Mouse (Mus musculus) embryonic fibroblast, embryonic 13.5 days (primary cell): ENCODE data around the gene Phldb1. TPM values are rescaled to one million over a fixed set of nuclear protein-coding genes. Genes with fewer than 3 reads are reported as not detected.
A peak's percentile ranks its signal among the peaks of the same experiment; 100 is the strongest.

ENCODE experiments used
- H3K27ac ChIP-seq: 2 replicates; pipeline ENCODE4 v1.5.1; 2012; ENCODE audit warnings: low read length, control low read depth, inconsistent platforms; ENCODE audit not compliant: insufficient read depth
- H3K4me1 ChIP-seq: 2 replicates; pipeline ENCODE4 v1.6.1; 2011; ENCODE audit warnings: low read length; ENCODE audit not compliant: control insufficient read depth, insufficient read depth
- H3K4me3 ChIP-seq: 2 replicates; pipeline ENCODE4 v1.5.1; 2011; ENCODE audit warnings: mild to moderate bottlenecking, control low read depth, low read length; ENCODE audit not compliant: insufficient read depth
- CTCF ChIP-seq: IDR thresholded peaks from 2 replicates; pipeline ENCODE4 v1.5.1; 2011; ENCODE audit warnings: mild to moderate bottlenecking, control low read depth, low read length, moderate library complexity, borderline replicate concordance; ENCODE audit not compliant: insufficient read depth
- POLR2A ChIP-seq: IDR thresholded peaks from 2 replicates; pipeline ENCODE4 v1.6.1; 2011; ENCODE audit warnings: low read depth, mild to moderate bottlenecking, control low read depth, low read length, moderate library complexity
- polyA plus RNA-seq: library from polyadenylated mRNA; stranded (reverse); fragments of >200 nt; gene quantifications from 2 replicates; pipeline ENCODE4 v1.2.4, GENCODE M21; 2011; ENCODE audit warnings: low read depth; ENCODE audit not compliant: missing spikeins, insufficient read length

Gene Phldb1
- polyA plus RNA-seq, 1 experiment = 61.2 TPM

DNA sequence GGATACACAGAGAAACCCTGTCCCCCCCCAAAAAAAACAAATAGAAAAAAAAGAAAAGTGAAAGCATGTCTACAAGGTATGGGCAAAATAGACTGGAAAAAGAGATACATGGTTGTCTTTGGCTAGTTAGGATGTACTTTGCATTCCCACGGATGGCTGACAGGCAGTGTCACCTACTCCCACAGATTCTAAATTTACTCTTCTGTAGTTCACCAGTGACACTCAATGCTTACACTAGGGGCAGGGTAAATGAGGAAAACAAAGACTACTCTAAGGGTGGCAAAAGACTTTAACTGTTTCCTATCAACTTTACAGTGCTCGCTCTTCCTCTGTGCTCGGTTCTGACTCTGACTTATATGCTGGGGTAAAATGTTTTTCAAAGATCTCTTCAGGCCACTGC is 11.7 kb upstream of the Phldb1 start:
- H3K4me3 ChIP-seq = no peak overlapping the region
- H3K4me1 ChIP-seq = no peaks in the 10 kb centered on the region
- TF ChIP-seq POLR2A (no peak), CTCF (no peak)
- no peak overlapping the region for H3K27ac ChIP-seq

GRCm38 (mm10) chr9:44745371-44745770 is 10.4 kb upstream of the Phldb1 start:
- no peaks in the 10 kb centered on the region for H3K4me1 ChIP-seq
- no peak overlapping the region for H3K4me3 ChIP-seq
- H3K27ac ChIP-seq = no peak overlapping the region
- TF ChIP-seq CTCF (no peak), POLR2A (no peak)

GRCm38 (mm10) chr9:44740663-44741192 is 5.7 kb upstream of the Phldb1 start:
- H3K4me3 ChIP-seq = no peak overlapping the region
- H3K27ac ChIP-seq = no peak overlapping the region
- H3K4me1 ChIP-seq = 0 out of 2 replicates have a peak, but pooled peaks cover 4% of the 10 kb centered on the region
- TF ChIP-seq CTCF = no peak
- no peak for TF ChIP-seq POLR2A

GRCm38 (mm10) chr9:44737240-44737949 is 2.4 kb upstream of the Phldb1 start:
- TF ChIP-seq CTCF (no peak), POLR2A (no peak)
- Histone ChIP-seq H3K4me3 (no peak overlapping the region), H3K27ac (peak overlapping the region; percentile 66), H3K4me1 (peaks cover 12% of the 10 kb centered on the region; the same call in 1 of the 2 replicates)

DNA sequence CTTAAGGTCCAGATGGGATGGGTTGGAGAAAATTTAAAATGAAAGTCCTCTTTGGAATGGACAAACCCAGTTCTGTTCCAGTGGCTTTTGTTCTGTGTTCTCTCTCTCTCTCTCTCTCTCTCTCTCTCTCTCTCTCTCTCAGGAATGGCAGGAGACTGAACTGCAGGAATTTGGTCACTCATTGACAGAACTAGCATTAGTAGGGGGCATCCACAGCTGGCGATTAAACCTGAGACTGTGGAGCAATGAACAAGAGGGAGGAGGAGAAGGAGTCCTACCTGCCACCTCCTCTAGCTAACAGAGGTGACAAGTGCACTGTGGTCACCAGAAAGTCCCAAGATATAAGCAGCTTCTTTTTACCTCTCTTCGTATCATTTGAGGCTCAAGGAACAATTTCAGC is 1.3 kb upstream of the Phldb1 start:
- Histone ChIP-seq H3K4me3 (no peak overlapping the region), H3K27ac (no peak overlapping the region), H3K4me1 (peaks cover 12% of the 10 kb centered on the region; the same call in 1 of the 2 replicates)
- no peak for TF ChIP-seq CTCF
- TF ChIP-seq POLR2A = no peak

DNA sequence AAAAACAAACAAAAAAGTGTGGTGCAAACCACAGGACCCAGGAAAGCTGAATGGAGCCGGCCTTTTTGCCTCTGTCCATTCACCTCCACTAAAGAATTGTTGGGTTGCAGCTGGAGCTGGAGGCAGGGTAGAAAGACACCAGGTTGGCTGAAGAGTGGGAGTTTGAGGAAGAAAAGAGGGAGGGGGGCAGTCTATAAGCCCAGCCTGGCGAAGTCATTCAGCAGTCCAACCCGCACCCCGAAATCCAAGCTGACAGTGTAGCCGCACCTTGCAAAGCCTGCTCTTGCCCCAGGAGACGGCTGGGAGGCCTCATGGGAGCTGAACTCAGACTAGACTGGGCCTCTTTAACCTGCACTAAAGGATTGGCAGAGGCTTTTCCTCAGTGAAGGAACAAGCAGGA is 888 bp upstream of the Phldb1 start:
- H3K4me1 ChIP-seq = peaks cover 12% of the 10 kb centered on the region; the same call in 1 of the 2 replicates
- no peak for TF ChIP-seq CTCF
- TF ChIP-seq POLR2A = no peak
- no peak overlapping the region for H3K4me3 ChIP-seq
- H3K27ac ChIP-seq = no peak overlapping the region

DNA sequence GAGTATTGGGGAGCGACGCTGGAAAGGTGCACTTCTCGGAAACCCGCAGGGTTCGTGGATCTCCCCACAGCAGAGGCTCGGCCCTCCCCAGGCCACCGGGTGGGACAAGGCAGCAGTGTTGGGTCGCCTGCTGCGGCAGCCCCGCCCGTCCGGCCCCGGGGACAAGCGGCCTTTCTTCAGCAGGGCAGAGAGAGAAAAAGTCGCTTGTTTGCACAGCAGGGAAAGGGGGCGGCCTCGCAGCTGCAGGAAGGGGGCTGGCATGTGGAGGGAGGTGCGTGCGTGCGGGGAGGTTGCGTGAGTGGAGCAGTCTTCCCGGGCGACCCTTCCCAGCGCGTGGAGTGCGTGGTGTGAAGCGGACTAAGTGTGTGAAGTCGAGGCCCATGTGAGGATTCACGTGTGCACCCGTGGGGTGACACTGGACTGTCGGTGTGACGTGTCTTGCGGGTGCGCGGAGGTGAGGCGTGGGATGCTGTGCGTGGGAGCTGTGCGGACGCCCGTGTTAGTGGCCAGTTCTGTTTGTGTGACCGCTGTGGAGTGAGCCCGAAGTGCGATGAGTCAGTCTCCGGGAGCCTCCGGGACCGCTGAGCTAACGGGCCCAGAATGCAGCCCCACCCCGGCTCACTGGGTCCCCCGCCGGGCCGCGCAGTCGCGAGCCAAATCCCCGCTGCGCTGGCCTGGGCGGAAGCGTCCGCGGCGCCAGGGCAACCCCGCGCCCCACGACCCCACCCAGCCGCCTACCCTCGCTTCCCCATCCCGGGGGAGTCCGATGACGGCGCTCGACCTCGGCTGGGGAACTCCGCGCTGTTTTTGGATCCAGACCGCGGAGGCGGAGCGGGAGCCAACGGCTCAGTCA is 1.1 kb downstream of the Phldb1 start:
- Histone ChIP-seq H3K4me1 (peaks cover 12% of the 10 kb centered on the region; the same call in 1 of the 2 replicates), H3K27ac (peak overlapping the region; percentile 74), H3K4me3 (peak overlapping the region; percentile 70)
- TF ChIP-seq POLR2A = peak; percentile 40
- no peak for TF ChIP-seq CTCF

DNA sequence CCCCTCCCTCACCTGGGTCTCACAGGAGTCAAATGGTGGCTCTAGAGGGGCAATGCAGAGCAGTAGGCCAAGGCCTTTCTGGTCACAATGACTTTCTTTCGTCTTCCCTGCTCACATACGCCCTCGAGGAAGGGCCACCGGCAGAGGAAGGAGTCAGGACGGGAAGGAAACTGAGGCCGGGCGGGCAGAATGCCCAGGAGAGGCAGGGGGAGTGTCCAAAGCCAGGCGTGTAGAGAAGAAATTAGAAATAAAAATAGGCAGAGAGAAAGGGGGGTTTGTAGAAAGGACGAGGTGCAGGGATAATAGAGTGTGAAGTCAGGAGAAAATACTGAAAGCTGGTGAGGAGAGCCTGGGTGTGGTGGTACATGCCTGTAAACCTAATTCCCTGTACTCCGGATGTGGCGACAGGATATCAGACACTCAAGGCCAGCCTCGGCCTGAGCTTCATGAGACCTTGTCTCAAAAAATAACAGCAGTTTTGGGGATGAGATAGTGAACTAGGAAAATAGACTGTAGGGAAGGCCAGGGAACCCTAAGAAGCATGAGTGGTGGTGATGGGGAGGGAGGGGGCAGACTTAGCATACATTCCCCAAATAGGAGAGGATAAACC is 2.0 kb downstream of the Phldb1 start:
- Histone ChIP-seq H3K4me1 (peaks cover 13% of the 10 kb centered on the region), H3K27ac (peak overlapping the region; percentile 53), H3K4me3 (peak overlapping the region; percentile 70)
- TF ChIP-seq CTCF = no peak
- TF ChIP-seq POLR2A = no peak

DNA sequence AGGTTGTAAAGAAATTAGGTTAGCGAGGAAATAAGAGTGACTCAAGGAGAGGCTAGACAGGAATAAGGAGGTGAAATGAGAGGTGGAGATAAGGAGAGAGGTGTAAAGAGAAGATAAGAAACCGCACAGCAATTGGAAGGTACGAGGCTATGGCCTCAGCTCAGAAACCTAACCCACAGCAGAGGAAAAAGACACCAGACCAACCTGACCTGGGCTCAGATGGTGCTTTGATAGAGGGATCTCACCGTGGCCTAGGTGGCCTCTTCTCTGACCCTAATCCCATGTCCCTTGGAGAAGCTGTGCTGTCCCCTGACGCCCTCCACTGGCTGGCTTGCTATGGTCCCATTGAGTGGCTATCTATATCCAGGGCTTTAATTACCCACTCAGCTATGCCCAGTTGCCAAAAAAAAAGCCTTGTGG is 2.9 kb downstream of the Phldb1 start:
- no peak overlapping the region for H3K4me3 ChIP-seq
- no peak overlapping the region for H3K27ac ChIP-seq
- TF ChIP-seq POLR2A (no peak), CTCF (no peak)
- H3K4me1 ChIP-seq = peaks cover 19% of the 10 kb centered on the region
